Mouse (Mus musculus): ENCODE measurements around the gene Plxdc1. TPM values are rescaled to one million over a fixed set of nuclear protein-coding genes. Genes with fewer than 3 reads are reported as not detected.

The Plxdc1 gene
- polyA plus RNA-seq, 1 experiment from 2014 or later: 0.20 TPM

GRCm38 (mm10) chr11:97877341-97877740, 108.9 kb downstream of the Plxdc1 start:
- DNase-seq (ENCODE audit: low spot score) (no peak), ATAC-seq (replicated peaks; ENCODE audit: low FRiP score) (no peak)
- WGBS: 72% methylated on average over 2 of the region's 2 CpGs
- Histone ChIP-seq H3K4me1 (replicated peaks; ENCODE audit: control insufficient read depth, insufficient read depth, low read length) (no peaks in the 10 kb centered on the region), H3K4me2 (ENCODE audit: low read depth, low read length, severe bottlenecking) (no peak overlapping the region), H3K27me3 (ENCODE audit: control insufficient read depth, insufficient read depth, low read length) (no peaks in the 10 kb centered on the region), H3K9me3 (ENCODE audit: control insufficient read depth, low read length) (no peaks in the 10 kb centered on the region), H3K27ac (ENCODE audit: low read depth, low read length) (no peak overlapping the region), H3K36me3 (ENCODE audit: control insufficient read depth, insufficient read depth, low read length) (no peaks in the 10 kb centered on the region), H3K4me3 (ENCODE audit: low read depth, low read length) (no peak overlapping the region), H3K9ac (ENCODE audit: low read length) (no peak overlapping the region)

GRCm38 (mm10) chr11:97874396-97874795, 111.8 kb downstream of the Plxdc1 start:
- no peak overlapping the region for H3K4me2 ChIP-seq (ENCODE audit: low read depth, low read length, severe bottlenecking)
- DNase-seq (ENCODE audit: low spot score): no peak
- no peak for ATAC-seq (replicated peaks; ENCODE audit: low FRiP score)
- H3K27ac ChIP-seq (ENCODE audit: low read depth, low read length): no peak overlapping the region
- no peak overlapping the region for H3K4me3 ChIP-seq (ENCODE audit: low read depth, low read length)
- H3K4me1 ChIP-seq (replicated peaks; ENCODE audit: control insufficient read depth, insufficient read depth, low read length): no peaks in the 10 kb centered on the region
- no peak overlapping the region for H3K9ac ChIP-seq (ENCODE audit: low read length)
- H3K36me3 ChIP-seq (ENCODE audit: control insufficient read depth, insufficient read depth, low read length): no peaks in the 10 kb centered on the region
- H3K9me3 ChIP-seq (ENCODE audit: control insufficient read depth, low read length): no peaks in the 10 kb centered on the region
- H3K27me3 ChIP-seq (ENCODE audit: control insufficient read depth, insufficient read depth, low read length): no peaks in the 10 kb centered on the region
- WGBS: 97% methylated on average over 1 of the region's 1 CpGs

Small RNA genes within 50 kb of the gene (microRNA-seq; reads per million reads assigned to microRNA genes)
- not detected for gene Gm22461 (ENCODE audit: insufficient number of aligned reads)
- not detected for gene Gm27597 (ENCODE audit: insufficient number of aligned reads)

Other genes starting within 250 kb of the Plxdc1 start
- 1.8 and 1.9 TPM in 2 replicates for gene Pip4k2b, start 241.7 kb downstream of the Plxdc1 start, polyA plus RNA-seq (2014; fragmentation: Nextera tagmentation; extraction: Ambion mirVana)
- gene Cwc25, start 219.9 kb downstream of the Plxdc1 start, polyA plus RNA-seq (2014; fragmentation: Nextera tagmentation; extraction: Ambion mirVana): 16.3 and 19.5 TPM in 2 replicates
- gene 1700001P01Rik, start 210.5 kb downstream of the Plxdc1 start, polyA plus RNA-seq (2014; fragmentation: Nextera tagmentation; extraction: Ambion mirVana): 0.44 TPM in 1 of 2 replicates, not detected in the other
- 400 and 454 TPM in 2 replicates for gene Rpl23, start 204.0 kb downstream of the Plxdc1 start, polyA plus RNA-seq (2014; fragmentation: Nextera tagmentation; extraction: Ambion mirVana)
- gene Lasp1, start 187.4 kb downstream of the Plxdc1 start, polyA plus RNA-seq (2014; fragmentation: Nextera tagmentation; extraction: Ambion mirVana): 77.6 and 77.8 TPM in 2 replicates
- 13.3 and 17.7 TPM in 2 replicates for gene B230217C12Rik, start 145.7 kb downstream of the Plxdc1 start, polyA plus RNA-seq (2014; fragmentation: Nextera tagmentation; extraction: Ambion mirVana)
- 0.40 and 0.83 TPM in 2 replicates for gene Fbxo47, start 102.3 kb downstream of the Plxdc1 start, polyA plus RNA-seq (2014; fragmentation: Nextera tagmentation; extraction: Ambion mirVana)
- 10.4 and 12.3 TPM in 2 replicates for gene Arl5c, start 9.7 kb upstream of the Plxdc1 start, polyA plus RNA-seq (2014; fragmentation: Nextera tagmentation; extraction: Ambion mirVana)
- 9.6 and 11.1 TPM in 2 replicates for gene Cacnb1, start 36.6 kb upstream of the Plxdc1 start, polyA plus RNA-seq (2014; fragmentation: Nextera tagmentation; extraction: Ambion mirVana)
- gene Rpl19, start 40.3 kb upstream of the Plxdc1 start, polyA plus RNA-seq (2014; fragmentation: Nextera tagmentation; extraction: Ambion mirVana): 897 and 919 TPM in 2 replicates
- 0.81 and 0.86 TPM in 2 replicates for gene Stac2, start 67.0 kb upstream of the Plxdc1 start, polyA plus RNA-seq (2014; fragmentation: Nextera tagmentation; extraction: Ambion mirVana)
- gene Fbxl20, start 164.0 kb upstream of the Plxdc1 start, polyA plus RNA-seq (2014; fragmentation: Nextera tagmentation; extraction: Ambion mirVana): 19.4 and 33.4 TPM in 2 replicates
- gene Med1, start 206.8 kb upstream of the Plxdc1 start, polyA plus RNA-seq (2014; fragmentation: Nextera tagmentation; extraction: Ambion mirVana): 75.5 and 81.7 TPM in 2 replicates
- 16.1 and 18.2 TPM in 2 replicates for gene Cdk12, start 216.6 kb upstream of the Plxdc1 start, polyA plus RNA-seq (2014; fragmentation: Nextera tagmentation; extraction: Ambion mirVana)

All from forebrain, embryonic 11.5 days (tissue).